Mouse (Mus musculus) left cerebral cortex, adult 11 months (tissue): ENCODE data around the gene Mpp3.

Experiments
- DNase-seq: peaks from one replicate; pipeline ENCODE4 v3.0.0; 2022; ENCODE audit warnings: low spot score

The Mpp3 gene

DNA sequence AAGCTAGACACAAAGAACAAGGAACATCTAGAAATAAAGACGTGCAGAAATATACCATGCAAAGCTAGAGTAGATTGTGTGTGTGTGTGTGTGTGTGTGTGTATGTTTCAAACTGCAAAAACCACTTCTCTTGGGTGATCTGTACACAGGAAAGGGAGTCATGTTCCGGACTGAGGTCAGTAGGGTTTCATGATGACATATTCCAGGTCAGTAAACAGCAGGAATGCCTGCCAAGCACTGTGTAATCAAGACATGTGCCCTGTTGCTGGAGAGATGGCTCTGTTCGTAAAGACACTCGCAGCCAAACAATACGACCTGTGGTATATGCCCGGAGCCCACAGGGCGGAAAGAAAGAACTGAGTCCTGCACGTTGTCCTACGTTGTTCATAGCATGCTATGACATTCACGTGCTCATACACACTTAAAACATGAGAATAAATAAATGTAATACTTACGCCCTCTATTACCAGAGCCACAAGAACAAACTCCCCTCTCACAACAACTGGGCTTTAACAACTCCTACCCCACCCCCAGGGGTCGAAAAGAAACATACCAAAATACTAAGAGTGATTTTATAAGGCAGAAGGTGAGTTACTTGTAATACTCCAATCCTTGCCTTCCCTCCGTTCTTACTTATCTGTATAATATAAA lies 11.4 kb upstream of the Mpp3 start:
- no peak for DNase-seq

DNA sequence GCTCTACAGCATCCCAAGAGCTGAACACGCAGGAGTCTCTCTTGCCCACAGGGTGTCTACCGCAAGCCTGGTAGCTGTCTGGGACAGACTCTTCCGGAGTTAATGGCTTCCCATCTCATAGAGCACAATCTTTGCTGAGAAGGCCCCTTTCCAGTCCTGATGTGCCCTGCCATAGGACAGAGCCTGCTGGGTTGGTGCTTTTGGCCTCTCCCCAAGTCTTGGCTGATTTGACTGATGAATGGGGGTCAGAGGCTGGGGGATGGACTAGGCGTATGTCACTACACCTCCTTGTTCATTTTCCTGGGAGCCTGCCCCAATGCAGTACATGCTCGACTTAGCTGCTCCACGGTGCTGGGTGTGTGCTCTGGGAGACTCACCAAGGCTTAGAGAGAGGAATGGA lies 9.5 kb upstream of the Mpp3 start:
- DNase-seq = no peak

DNA sequence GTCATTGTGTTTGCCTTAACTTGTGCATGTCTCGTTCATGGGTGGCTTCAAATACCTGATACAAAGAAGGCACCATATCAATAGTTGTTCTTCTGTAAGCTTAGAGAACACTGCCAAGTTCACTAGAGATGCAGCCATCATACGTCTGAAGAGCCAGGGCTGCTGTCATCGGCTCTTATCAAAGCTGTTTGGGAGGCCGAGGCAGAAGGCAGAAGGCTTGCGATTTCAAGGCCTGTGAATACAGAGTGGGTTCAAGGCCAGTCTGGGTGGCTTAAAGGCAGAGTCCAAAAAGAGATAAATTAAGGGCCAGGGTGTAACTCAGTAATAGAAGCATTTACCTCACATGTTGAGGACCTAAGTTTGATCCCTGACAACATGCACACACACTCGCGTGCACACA lies 8.1 kb upstream of the Mpp3 start:
- no peak for DNase-seq

DNA sequence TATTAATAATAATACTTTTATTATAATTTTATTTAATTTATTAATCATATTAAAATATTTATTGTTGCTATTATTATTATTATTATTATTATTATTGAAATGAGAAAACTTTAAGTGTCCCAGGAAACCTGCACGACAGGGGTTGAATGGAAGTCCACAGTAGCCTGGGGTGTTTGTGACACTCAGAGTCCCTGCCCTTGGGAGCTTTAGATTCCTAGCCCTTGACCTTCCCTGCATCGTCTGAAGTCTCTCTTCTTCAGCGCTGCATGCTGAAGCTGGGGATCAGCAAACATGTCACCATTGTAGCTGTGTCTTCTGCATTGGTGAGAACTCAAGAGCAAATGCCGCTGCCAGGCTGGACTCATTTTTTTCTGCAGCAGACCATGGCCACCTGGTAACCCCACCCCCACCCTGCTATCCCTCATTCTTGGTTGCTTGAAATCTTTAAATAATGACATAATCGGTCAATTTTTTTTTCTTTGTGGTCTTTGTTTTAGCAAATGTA lies 7.2 kb upstream of the Mpp3 start:
- no peak for DNase-seq

- DNase-seq = no peak
These were observed 6.6 kb upstream of the Mpp3 start for GRCm38 (mm10) chr11:102034887-102035286.

- DNase-seq = no peak
These were observed 4.9 kb upstream of the Mpp3 start for GRCm38 (mm10) chr11:102033055-102033591.

GRCm38 (mm10) chr11:102031149-102031548 lies 2.9 kb upstream of the Mpp3 start:
- DNase-seq = no peak

DNA sequence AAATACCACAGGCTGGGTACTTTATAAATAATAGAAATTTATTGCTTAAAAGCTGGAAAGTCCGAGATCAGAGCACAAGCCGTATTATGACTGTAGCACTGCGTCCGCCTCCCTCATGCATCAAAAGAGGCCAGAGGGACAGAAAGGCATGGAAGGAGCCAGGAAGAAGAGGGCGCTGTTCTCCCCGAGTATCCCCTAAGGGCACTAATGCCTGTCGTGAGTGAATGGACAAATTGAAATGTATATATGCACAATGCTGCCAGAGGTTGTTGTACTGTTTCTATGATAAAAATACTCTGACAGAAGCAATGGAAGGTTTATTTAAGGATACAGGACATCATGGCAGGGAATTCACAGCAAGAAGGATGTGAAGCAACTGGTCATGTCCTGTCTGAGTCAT lies 1.7 kb upstream of the Mpp3 start:
- no peak for DNase-seq

GRCm38 (mm10) chr11:102029304-102029703 lies 1.0 kb upstream of the Mpp3 start:
- DNase-seq = no peak

- DNase-seq = no peak
These were observed 772 bp downstream of the Mpp3 start for GRCm38 (mm10) chr11:102027361-102028017.

DNA sequence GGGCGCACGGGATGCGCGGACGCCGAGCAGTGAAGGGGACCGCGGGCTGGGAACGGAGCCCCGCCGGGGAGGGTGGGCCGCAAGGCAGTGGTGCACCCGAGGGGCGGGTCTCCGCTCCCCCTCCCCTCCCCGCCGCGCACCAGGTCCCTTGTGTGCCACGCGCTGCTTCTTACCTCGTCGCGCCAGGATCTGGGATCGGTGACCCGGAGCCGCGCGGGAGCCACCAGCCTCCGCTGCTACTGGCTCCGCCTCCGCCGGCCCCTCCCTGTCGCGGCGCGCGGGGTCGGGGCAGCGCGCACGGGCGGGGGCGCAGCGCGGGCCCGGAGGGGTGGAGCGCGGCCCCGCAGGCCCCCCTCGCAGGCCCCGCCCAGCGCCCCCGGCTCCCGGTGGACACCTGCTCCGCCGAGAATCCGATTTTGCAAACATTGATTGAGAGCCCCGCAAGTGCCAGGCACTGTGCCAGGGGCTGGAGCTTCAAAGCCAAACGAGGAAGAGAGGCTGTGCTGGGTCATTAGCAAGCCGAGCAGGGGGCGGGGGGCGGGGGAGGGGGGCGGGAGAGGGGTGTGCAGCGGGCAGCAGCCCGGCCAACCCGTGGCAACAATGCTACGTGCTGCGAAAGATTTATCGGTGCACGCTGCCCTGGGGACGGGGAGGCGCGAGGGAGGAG lies 1.4 kb downstream of the Mpp3 start:
- no peak for DNase-seq

GRCm38 (mm10) chr11:102025991-102026660 lies 2.1 kb downstream of the Mpp3 start:
- no peak for DNase-seq

DNA sequence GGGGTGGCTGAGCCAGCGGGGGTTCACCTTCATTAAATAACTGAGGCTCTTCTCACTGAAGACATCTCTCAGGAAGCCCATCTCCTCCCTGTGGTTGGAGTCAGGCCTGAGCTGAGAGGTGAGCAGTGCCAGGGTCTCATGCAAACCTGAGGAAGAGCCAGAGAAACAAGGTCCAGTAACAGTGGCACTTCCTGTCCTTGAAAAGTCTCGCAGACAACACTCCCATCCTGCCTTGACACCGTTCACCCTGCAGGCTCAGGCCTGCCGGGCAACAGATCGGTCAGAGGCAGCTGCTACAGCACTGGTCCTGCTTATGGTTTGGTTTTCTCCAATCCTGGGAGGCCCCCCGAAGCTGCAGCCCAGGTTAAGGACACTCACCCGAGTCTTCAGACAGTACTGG lies 2.9 kb downstream of the Mpp3 start:
- no peak for DNase-seq

GRCm38 (mm10) chr11:102024875-102025274 lies 3.4 kb downstream of the Mpp3 start:
- DNase-seq = no peak

- no peak for DNase-seq
These were observed 4.0 kb downstream of the Mpp3 start for GRCm38 (mm10) chr11:102024084-102024758.

GRCm38 (mm10) chr11:102023406-102023805 lies 4.9 kb downstream of the Mpp3 start:
- no peak for DNase-seq

DNA sequence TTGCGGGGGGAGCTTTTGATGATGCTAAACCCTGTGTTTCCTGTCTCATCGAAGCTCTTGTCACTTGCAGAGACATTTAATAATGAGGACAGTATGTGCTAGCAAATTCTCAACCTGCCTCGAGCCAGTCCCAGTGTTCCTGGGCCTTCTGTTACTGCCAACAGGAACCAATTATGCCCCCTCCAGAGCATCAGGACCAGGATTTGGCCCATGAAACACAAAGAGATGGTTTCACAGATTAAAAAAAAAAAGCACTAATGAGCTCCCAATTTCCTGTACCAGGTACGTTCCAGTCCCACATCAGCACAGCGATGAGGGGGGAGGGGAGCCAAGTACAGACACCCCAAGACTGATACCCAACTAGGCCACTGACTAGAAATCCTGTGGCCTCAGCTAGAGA lies 7.1 kb downstream of the Mpp3 start:
- no peak for DNase-seq

DNA sequence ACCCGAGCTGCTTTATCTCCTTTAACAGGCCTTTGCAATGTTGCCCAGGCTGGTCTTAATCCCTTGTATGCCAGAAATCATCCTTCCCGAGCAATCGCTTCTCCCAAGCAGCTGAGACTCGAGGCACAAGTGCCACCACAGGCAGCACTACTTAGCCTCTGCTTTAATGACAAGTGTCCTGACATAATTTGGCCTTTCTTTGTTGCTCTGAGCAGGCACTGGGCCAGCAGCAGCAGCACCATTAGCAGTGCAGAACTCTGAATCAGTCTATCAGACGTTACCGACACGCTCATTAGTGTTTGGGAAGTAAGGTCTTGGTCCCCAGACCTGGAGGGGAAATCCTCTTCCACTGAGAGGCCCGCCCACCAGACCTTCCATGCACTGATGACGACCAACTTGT lies 8.5 kb downstream of the Mpp3 start:
- no peak for DNase-seq

GRCm38 (mm10) chr11:102016136-102016535 lies 12.1 kb downstream of the Mpp3 start:
- DNase-seq = no peak

DNA sequence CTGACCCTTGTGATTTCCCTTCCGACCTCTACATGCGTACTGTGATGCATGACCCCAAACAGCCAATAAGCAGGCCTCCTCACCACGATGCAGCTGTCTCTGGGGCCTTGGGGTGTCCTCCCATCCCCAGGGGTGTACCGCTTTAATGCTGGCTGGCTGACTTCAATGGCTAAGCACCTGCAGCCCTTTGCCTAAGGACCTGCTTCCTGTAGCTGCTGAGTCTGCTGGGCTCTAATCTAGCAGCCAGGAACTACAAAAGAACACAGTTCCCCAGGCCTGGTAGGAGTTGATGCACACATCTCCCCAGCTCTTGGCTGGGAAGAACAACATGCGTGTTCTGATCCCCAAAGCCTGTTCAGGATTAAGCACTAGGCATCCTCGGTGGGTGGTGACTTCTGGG lies 12.8 kb downstream of the Mpp3 start:
- no peak for DNase-seq

DNA sequence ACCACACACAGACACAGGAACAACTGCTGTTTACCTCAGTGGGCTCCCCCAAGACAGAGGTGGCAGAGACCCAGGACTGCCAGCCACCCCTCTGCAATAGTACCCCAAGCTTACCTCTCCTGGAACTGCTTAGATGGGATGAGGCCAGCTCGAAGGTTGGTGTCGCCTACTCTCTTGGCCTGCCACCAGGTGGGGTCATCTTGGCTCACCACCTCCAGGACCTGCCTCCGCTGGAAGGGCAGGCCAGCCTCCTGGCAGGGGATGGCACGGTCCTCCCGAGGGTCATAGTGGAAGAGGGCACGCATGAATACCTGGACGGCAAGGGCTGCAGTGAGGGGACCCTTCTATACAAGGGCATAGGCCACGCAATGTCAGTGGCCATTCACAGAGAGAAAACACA lies 15.1 kb downstream of the Mpp3 start:
- DNase-seq = no peak

- DNase-seq = no peak
These were observed 16.8 kb downstream of the Mpp3 start for GRCm38 (mm10) chr11:102011510-102011909.
